Mouse (Mus musculus) A20 (cell line): ENCODE measurements around the gene Slco3a1.

Experiments used
- DNase-seq: peaks from one replicate; pipeline ENCODE4 v3.0.0-alpha.2; 2011; ENCODE audit warnings: low read depth, low spot score

Gene Slco3a1

DNA sequence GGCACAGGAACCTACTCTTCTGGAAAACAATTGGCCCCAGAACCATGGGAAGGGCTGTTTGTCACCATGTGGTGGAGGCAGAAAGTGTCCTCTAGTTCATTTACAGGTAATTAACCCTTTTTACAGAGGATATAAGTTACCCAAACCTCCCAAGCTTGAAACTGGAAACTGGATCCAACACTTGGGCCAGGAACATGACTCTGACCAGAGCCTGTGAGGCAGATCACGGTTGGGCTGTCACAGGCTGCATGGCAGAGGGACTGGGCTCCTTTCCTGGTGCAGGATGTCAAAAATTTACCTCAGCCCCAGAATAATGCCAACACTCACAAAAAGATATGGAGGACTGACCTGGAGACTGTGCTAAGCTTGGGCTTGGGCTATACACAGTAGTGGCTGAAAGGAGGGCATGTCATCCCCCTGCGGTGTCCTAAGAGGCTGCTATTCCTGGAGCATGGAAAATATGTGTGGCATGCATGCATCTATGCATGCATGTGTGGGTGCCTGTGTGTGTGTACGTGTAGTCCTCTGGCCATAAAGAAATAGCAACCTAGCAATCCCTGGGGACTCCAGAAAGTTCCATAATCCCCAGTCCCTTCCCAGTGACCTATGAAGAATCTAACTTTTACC, 171.4 kb downstream of the Slco3a1 start:
- DNase-seq: no peak

- no peak for DNase-seq
Observed at GRCm38 (mm10) chr7:74382286-74382685, 172.3 kb downstream of the Slco3a1 start.

DNA sequence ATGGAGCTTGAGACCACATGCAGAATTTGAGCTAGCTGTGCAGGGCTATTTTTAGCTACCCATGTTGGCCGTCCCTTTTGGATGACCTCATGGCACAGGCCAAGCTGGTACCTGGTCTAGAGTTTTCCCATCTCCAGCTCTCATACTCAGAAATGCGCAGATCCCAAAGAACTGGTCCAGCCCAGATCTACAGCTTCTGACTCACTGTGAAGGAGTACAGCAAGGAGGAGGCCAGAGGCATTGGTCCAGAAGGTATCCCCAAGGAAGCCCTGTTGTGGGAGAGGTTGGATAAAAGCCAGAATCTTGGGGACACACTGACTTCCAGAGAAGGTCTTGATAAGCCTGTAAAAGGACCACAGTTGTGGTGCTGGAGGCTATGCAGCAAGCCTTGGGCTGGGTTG, 172.7 kb downstream of the Slco3a1 start:
- DNase-seq: no peak

DNA sequence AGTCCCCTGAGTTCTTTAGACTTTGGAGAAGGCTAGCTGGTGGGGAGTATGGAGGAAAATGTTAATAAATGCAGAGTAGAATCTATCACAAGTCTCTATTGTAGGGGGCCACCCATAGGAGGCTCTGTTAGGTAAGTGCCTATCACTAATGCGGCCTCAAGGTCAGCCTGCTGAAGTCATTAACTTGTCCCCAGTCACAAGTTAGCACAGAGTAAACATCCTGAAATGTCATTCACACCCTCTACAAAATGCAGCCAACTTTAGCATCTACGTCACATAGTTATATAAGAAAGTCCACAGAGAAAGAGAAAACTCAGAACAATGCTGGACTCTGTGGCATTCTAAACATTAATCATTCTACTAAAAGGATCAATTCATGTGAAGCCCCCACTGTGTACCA, 173.5 kb downstream of the Slco3a1 start:
- DNase-seq: no peak

GRCm38 (mm10) chr7:74377909-74378308, 176.7 kb downstream of the Slco3a1 start:
- DNase-seq: no peak

- DNase-seq: no peak
Observed at GRCm38 (mm10) chr7:74376397-74377044, 178.1 kb downstream of the Slco3a1 start.

GRCm38 (mm10) chr7:74375174-74375957, 179.2 kb downstream of the Slco3a1 start:
- DNase-seq: no peak

DNA sequence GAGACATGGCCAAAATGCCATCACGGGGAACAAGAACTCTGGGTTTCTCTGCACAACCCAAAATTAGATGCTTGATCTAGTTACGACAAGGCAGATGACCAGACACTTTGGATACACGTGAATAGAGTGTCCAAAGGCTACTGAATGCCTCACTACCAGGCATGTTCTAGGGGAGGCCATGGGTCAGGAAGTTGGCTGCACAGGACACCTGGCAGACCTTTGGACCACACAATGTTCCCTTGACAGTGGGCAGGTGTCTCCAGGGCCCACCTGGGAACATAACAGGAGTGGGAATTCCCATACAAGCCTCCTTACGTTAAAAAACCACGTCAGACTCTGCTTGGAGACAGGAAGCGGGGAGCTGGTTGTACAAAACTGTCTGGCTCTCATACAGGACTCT, 181.5 kb downstream of the Slco3a1 start:
- no peak for DNase-seq

DNA sequence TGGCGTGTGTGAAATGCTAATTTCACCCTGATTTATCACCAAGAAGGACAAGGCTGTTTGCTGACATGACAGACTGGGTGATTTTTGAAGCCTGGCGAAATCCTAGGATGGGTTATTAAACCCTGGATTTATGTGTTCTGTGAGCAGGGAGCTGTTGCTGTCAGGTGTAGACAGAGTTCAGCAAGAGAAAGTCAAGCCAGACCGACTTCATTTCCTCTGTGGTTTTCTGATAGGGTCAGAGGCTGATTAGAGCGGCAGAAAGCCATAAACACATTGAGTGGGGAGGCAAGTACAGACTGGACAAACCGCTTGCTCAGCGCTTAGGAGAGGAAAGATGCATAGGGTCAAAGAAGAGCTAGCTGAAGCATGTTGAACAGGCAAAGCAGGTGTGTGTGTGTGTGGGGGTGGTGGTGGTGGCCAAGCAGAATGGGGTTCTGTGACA, 182.4 kb downstream of the Slco3a1 start:
- no peak for DNase-seq

GRCm38 (mm10) chr7:74371656-74372055, 182.9 kb downstream of the Slco3a1 start:
- DNase-seq: no peak

DNA sequence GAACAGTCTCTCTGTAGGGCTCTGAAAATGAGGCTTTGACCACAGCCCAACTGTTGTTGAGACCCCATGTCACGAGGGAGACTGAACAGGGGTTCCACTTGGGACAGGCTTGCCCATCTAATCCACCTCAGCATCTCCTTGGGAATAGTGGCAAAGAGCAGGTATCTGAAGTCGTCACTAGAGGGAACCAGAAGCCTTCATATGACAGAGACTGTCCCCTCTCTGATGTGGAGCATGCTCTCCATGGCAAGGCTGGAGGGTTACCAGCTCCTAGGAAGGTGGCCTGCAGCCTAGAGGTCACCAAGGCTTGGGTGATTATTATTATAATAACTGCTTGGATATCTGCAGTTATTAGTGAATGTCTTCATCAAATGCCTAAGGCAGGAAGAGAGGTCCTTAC, 183.4 kb downstream of the Slco3a1 start:
- DNase-seq: no peak

- no peak for DNase-seq
Observed at GRCm38 (mm10) chr7:74369657-74370056, 184.9 kb downstream of the Slco3a1 start.

DNA sequence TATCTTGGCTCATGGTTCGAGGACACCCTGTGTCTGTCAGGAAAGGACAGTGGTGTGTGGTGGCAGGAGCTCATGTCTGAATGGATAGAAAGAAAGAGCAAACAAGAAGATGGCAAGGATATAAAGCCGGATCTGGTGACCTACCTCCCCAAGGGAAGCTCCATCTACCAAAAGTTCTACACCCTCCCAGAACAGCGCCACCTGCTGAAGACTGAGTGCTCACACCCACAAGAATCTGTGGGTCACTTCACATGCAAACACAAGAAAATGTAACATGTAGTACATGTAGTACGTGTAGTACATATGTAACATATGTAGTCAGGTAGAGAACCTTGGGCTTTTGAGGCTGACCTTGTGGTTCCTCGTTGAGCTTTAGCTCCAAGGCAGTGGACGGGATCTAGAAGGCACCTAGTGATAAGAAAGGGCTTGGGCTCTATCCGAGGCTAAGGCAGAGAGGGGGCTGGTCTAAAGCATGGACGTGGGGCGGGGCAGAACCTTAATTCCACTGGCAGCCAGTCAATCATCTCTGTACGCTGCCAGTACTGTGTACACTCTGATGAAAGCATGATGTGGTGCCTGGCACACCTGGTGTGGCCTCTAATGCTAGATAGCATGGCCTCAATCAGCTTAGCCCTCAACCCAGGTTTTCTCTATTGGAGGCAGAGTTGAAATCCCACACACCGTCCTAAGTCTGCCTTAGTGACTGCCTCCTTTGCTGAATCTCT, 186.2 kb downstream of the Slco3a1 start:
- DNase-seq: no peak

DNA sequence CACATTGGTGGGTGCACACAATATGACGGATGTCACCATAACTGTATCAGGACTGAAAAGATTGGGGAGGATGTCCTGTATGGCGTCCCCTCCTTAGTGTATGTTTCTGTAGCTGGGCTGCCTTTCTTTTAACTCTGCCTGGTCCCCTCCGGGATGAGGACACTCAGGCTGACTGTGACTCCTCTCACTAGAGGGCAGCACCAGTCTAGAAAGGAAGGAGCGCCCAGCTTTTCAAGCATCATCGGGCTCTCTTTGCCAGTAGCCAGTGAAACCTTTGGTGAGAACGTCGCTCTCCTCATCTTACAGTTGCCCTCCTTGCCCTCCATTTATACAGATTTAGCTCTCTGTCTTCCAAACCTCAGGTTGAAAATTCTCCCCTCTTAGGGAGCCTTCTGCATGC, 187.2 kb downstream of the Slco3a1 start:
- DNase-seq: no peak

DNA sequence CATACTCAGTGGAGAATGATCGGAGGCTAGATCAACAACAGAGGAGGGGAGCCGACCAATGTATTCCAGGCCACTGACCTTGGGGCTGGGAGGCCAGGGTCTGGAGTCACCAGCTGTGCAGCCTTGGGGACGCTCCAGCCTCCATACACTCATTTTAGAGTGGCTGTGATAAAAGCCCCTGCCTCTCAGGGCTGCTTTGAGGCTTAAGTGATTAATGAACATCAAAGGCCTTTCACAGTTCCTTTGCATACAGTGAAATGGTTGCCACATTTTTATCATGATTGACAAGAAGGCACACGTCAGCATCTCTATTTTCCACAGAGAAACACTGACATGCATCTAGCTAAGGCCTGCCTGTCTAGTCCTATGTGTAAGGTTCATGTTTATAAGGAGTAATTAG, 189.0 kb downstream of the Slco3a1 start:
- DNase-seq: no peak

DNA sequence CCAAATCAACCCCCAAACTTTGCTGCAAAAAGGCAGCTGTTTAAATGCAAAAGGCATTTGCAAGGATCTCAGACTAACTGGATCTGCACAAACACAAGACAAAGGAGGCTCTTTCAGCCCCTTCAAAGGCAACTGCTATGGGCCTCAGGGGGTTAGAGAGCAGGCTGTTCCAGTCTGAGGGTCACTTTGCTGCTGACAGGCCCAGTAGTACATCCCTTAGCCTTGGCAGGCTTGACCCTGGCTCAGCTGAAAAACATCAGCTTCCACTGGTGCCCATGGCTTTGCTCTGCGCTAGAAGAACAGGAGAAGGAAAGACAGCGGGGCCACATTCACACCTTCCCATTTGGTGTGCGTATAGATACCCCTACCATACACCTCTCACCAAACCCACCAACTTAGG, 189.6 kb downstream of the Slco3a1 start:
- DNase-seq: no peak

- no peak for DNase-seq
Observed at GRCm38 (mm10) chr7:74363440-74363839, 191.1 kb downstream of the Slco3a1 start.

GRCm38 (mm10) chr7:74361677-74362076, 192.9 kb downstream of the Slco3a1 start:
- DNase-seq: no peak

GRCm38 (mm10) chr7:74357027-74357426, 197.6 kb downstream of the Slco3a1 start:
- no peak for DNase-seq

DNA sequence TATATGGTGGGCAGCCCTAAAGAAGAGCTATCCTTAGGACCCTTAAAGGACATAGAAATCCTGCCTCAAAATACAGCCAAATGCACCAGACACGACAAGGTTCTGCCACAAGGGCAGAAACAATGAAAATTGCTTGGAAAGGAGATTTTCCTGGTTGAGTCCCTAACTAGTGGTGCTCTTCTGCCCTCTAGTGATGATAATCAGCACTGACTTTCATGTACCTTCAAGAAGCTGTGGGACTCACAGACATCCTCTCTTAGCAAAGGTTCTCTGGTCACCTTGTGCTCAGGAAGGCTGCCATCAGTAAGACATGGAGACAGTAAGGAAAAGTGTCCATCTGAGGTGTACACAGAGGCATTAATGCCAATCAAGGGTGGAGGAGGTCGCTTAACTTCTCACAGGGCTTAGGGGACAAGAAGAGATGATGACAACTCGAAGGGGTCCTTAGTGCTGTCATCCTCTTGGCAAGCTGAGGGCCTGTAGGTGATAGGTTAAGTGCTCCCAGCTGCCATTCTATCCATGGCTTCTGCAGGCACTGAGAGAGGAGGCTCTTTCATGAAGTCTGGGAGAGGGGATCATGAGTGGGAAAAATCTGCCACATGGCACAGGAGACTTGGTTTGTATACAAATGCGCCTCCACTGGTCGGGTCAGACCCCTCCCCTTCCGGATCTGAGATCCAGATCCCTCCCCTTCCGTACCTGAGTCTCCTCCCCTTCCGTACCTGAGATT, 199.9 kb downstream of the Slco3a1 start:
- DNase-seq: no peak

GRCm38 (mm10) chr7:74353707-74354468, 200.7 kb downstream of the Slco3a1 start:
- DNase-seq: no peak
